ENCODE assay signal across 8 mouse cellular contexts in the genomic region with DNA sequence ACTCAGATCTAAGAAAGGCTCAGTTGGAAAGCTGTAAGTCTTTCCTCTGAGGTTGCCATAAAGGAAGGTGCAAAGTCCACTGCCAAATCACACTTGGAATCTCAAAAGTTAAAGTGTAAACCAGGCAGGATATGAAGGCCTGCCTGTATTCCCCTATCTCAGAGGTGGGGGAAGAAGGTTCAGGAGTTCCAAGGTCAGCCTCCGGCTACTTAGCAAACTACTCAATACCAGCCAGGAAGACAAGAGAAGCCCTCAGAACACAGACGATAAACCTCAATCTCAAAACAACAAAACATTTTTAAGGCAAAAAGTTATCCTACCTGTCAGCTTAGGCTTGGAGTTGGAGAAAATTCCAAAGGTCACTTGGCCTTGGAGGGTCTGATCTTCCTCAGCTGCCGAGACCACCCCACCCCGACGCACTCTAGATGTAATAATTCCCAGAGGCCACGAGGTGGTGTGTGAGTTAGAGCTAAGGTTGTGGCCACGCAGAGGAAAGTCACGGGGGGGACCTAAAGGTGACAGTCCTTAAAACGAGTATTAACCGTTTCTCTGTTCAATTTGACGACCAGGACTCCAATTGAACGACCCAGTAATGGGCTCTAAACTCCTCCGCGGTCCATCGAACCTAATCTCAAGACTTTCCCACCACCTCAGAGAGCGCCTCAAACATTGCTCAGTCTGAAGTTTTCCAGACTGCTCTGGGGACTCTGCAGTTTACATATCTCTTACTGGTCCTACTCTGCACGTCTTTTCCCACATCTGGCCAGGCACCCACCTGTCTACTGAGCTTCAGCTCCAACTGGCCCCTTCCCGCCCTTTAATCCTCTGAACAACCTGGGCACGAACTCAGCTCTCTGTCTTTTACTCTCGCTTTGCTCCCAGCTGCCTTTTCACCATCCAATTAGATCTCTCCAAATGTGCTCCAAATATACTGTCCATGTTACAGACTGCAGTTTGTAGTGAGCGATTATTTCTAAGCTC. TPM values are rescaled to one million over a fixed set of nuclear protein-coding genes. Genes with fewer than 3 reads are reported as not detected.
DNase-seq lines count a peak whose midpoint lies in the region; ATAC-seq and TF ChIP-seq lines count a peak whose summit lies in the region.

No protein-coding gene starts in this region.

- TF ChIP-seq CTCF in left cerebral cortex, adult 2 months (IDR thresholded peaks at IDR 0.05): peak; percentile 54

- H3K4me1 ChIP-seq in brown adipose tissue, adult 24 weeks (ENCODE audit: control insufficient read depth, insufficient read depth, insufficient read length, low read length): no peaks in the 10 kb centered on the region
- H3K4me1 ChIP-seq in forebrain, embryonic 14.5 days (ENCODE audit: control insufficient read depth, insufficient read depth, low read length): peaks cover 6% of the 10 kb centered on the region
- peaks cover 12% of the 10 kb centered on the region for H3K4me1 ChIP-seq in hindbrain, embryonic 16.5 days (ENCODE audit: control insufficient read depth, insufficient read depth, low read depth, low read length)
- peaks cover 13% of the 10 kb centered on the region for H3K4me1 ChIP-seq in midbrain, embryonic 15.5 days

- H3K9ac ChIP-seq in forebrain, embryonic 14.5 days (ENCODE audit: low read length): no peak overlapping the region
- peak overlapping the region; percentile 81; the same call in 1 of the 2 replicates for H3K9ac ChIP-seq in hindbrain, embryonic 16.5 days (ENCODE audit: low read depth, low read length)
- peak overlapping the region; percentile 86; the same call in 1 of the 2 replicates for H3K9ac ChIP-seq in midbrain, embryonic 15.5 days

- H3K27ac ChIP-seq in left cerebral cortex, adult 2 months: no peak overlapping the region
- H3K27ac ChIP-seq in brown adipose tissue, adult 24 weeks (replicated peaks; ENCODE audit: low read depth, low read length): no peak overlapping the region
- H3K27ac ChIP-seq in forebrain, embryonic 14.5 days (ENCODE audit: low read depth, low read length): no peak overlapping the region
- no peak overlapping the region for H3K27ac ChIP-seq in hindbrain, embryonic 16.5 days (ENCODE audit: low read depth, low read length)
- no peak overlapping the region for H3K27ac ChIP-seq in midbrain, embryonic 15.5 days

- H3K27me3 ChIP-seq in forebrain, embryonic 14.5 days (replicated peaks; ENCODE audit: control insufficient read depth, insufficient read depth, low read length): no peaks in the 10 kb centered on the region
- H3K27me3 ChIP-seq in hindbrain, embryonic 16.5 days (replicated peaks; ENCODE audit: control insufficient read depth, insufficient read depth, low read length): no peaks in the 10 kb centered on the region
- H3K27me3 ChIP-seq in midbrain, embryonic 15.5 days (replicated peaks): no peaks in the 10 kb centered on the region

- H3K4me3 ChIP-seq in left cerebral cortex, adult 2 months: peak overlapping the region; percentile 64
- peak overlapping the region; percentile 26 for H3K4me3 ChIP-seq in brown adipose tissue, adult 24 weeks (ENCODE audit: insufficient read depth, low read depth, low read length)
- H3K4me3 ChIP-seq in forebrain, embryonic 14.5 days (ENCODE audit: low read depth, low read length): peak overlapping the region; percentile 73
- H3K4me3 ChIP-seq in hindbrain, embryonic 16.5 days (ENCODE audit: low read length): peak overlapping the region; percentile 69
- H3K4me3 ChIP-seq in midbrain, embryonic 15.5 days: peak overlapping the region; percentile 98

- H3K9me3 ChIP-seq in forebrain, embryonic 14.5 days (replicated peaks; ENCODE audit: control insufficient read depth, low read length): no peaks in the 10 kb centered on the region
- H3K9me3 ChIP-seq in hindbrain, embryonic 16.5 days (ENCODE audit: control insufficient read depth, low read length): no peaks in the 10 kb centered on the region
- no peaks in the 10 kb centered on the region for H3K9me3 ChIP-seq in midbrain, embryonic 15.5 days

- WGBS in forebrain, embryonic 14.5 days: 12% methylated on average over 21 of the region's 21 CpGs
- 14% methylated on average over 21 of the region's 21 CpGs for WGBS in hindbrain, embryonic 16.5 days
- 10% methylated on average over 21 of the region's 21 CpGs for WGBS in midbrain, embryonic 15.5 days

- DNase-seq in left cerebral cortex, adult 2 months (ENCODE audit: extremely low spot score in 1 of 2, low spot score in 2 of 2): peak in 1 of 2 experiments; percentile 15
- no peak for DNase-seq in left cerebral cortex, adult 18-20 months (ENCODE audit: low spot score in 2 of 2)
- DNase-seq in forebrain, embryonic 14.5 days (ENCODE audit: low spot score): peak; percentile 46
- peak; percentile 7 for DNase-seq in liver
- DNase-seq in thymus, postnatal 10 days (ENCODE audit: low spot score in 2 of 2): peak; percentile 7 to 20

- no peaks in the 10 kb centered on the region for H3K36me3 ChIP-seq in forebrain, embryonic 14.5 days (ENCODE audit: control insufficient read depth, insufficient read depth, low read length)
- no peaks in the 10 kb centered on the region for H3K36me3 ChIP-seq in hindbrain, embryonic 16.5 days (ENCODE audit: control insufficient read depth, insufficient read depth, low read length)
- H3K36me3 ChIP-seq in midbrain, embryonic 15.5 days (replicated peaks): no peaks in the 10 kb centered on the region

- ATAC-seq in forebrain, embryonic 14.5 days: peak; percentile 19
- ATAC-seq in hindbrain, embryonic 16.5 days: peak; percentile 35
- ATAC-seq in midbrain, embryonic 15.5 days (replicated peaks): peak; percentile 61

- H3K4me2 ChIP-seq in forebrain, embryonic 14.5 days (ENCODE audit: low read length): peak overlapping the region; percentile 78
- H3K4me2 ChIP-seq in hindbrain, embryonic 16.5 days (ENCODE audit: low read length): peak overlapping the region; percentile 92
- H3K4me2 ChIP-seq in midbrain, embryonic 15.5 days: peak overlapping the region; percentile 70

- intact Hi-C loops in left cerebral cortex, adult 2 months (cut with DNase I): loop anchor here (2.0 kb wide), 2 partner anchors 98 to 152 kb away; no protein-coding TSS in a partner anchor

RNA-seq across cellular contexts. Expression of a gene that starts 0.9 kb away (rescaled TPM):
- total RNA-seq in left cerebral cortex, adult 2 months (2021): 1 to 10 TPM; 5.1 to 5.7 TPM
- 1 to 10 TPM; 4.8 to 5.5 TPM for total RNA-seq in left cerebral cortex, adult 18-20 months (2021)
- polyA plus RNA-seq in brown adipose tissue, adult 24 weeks (2012; ENCODE audit: insufficient read depth, insufficient read length, missing spikeins): 0.99 and 1.0 TPM in 2 replicates
- 16.1 and 17.0 TPM in 2 replicates for polyA plus RNA-seq in forebrain, embryonic 14.5 days (2014; fragmentation: Nextera tagmentation; extraction: Ambion mirVana)
- 21.0 and 23.2 TPM in 2 replicates for polyA plus RNA-seq in hindbrain, embryonic 16.5 days (2015; fragmentation: Nextera tagmentation; extraction: Ambion mirVana)
- polyA plus RNA-seq in midbrain, embryonic 15.5 days (2015; fragmentation: Nextera tagmentation; extraction: Ambion mirVana): 16.8 and 17.3 TPM in 2 replicates

RNA-seq across cellular contexts. Expression of a gene that starts 37.4 kb away (rescaled TPM):
- total RNA-seq in left cerebral cortex, adult 2 months (2021): not detected
- total RNA-seq in left cerebral cortex, adult 18-20 months (2021): not detected
- polyA plus RNA-seq in brown adipose tissue, adult 24 weeks (2012; ENCODE audit: insufficient read depth, insufficient read length, missing spikeins): not detected in 2 replicates
- polyA plus RNA-seq in forebrain, embryonic 14.5 days (2014; fragmentation: Nextera tagmentation; extraction: Ambion mirVana): not detected in 2 replicates
- not detected in 2 replicates for polyA plus RNA-seq in hindbrain, embryonic 16.5 days (2015; fragmentation: Nextera tagmentation; extraction: Ambion mirVana)
- not detected in 2 replicates for polyA plus RNA-seq in midbrain, embryonic 15.5 days (2015; fragmentation: Nextera tagmentation; extraction: Ambion mirVana)

Comparison
In these comparisons a context has a peak if more than half of its experiments do, and no peak if none do; other contexts are left out.
1. DNase-seq: peak in forebrain, embryonic 14.5 days (single experiment), liver (single experiment) and thymus, postnatal 10 days (2 of 2); none in left cerebral cortex, adult 18-20 months (0 of 2).
2. H3K4me3 ChIP-seq: peak in every context shown above with its lines; median percentile 98 in midbrain, embryonic 15.5 days; 73 in forebrain, embryonic 14.5 days; 69 in hindbrain, embryonic 16.5 days; 64 in left cerebral cortex, adult 2 months; 26 in brown adipose tissue, adult 24 weeks.
3. Peak in every context shown above with its lines, with median percentiles within 50 percentile points of each other: ATAC-seq and H3K4me2 ChIP-seq.